ENCODE assay signal across 18 mouse cellular contexts in genomic region chr3:101095761-101096449, GRCm38 (mm10). TPM values are rescaled to one million over a fixed set of nuclear protein-coding genes. Genes with fewer than 3 reads are reported as not detected.
DNase-seq lines count a peak whose midpoint lies in the region; ATAC-seq and TF ChIP-seq lines count a peak whose summit lies in the region.
"Had no signal": no experiment of that assay in that cellular context is flagged by ENCODE, and none has a peak within 500 bp of the region (broad histone marks: within the 10 kb centered on the region; RNA-seq: fewer than 3 reads in every experiment).

No protein-coding gene starts in this region.

- TF ChIP-seq POLR2A in lung, adult 2 months (IDR thresholded peaks at IDR 0.05; ENCODE audit: borderline replicate concordance, extremely low read depth, low read depth, low read length) = no peak
- no peak for TF ChIP-seq POLR2A in small intestine, adult 2 months (IDR thresholded peaks at IDR 0.05; ENCODE audit: low read depth, low read length)

- no peak overlapping the region for H3K27ac ChIP-seq in forebrain, embryonic 16.5 days (ENCODE audit: low read length)
- no peak overlapping the region for H3K27ac ChIP-seq in forebrain, embryonic 15.5 days (replicated peaks)
- no peak overlapping the region for H3K27ac ChIP-seq in lung, postnatal 0 days (ENCODE audit: low read length)
- peak overlapping the region; percentile 52; the same call in 1 of the 2 replicates for H3K27ac ChIP-seq in small intestine, adult 2 months (ENCODE audit: insufficient read depth, low read depth, low read length)
- H3K27ac ChIP-seq: kidney, embryonic 15.5 days; liver, embryonic 15.5 days; midbrain, embryonic 12.5 days; neural tube, embryonic 12.5 days had no signal

- no peak for DNase-seq in lung, postnatal 0 days (ENCODE audit: low spot score)
- DNase-seq in lung, adult 2 months = no peak
- DNase-seq in brain, adult 2 months (ENCODE audit: low read depth, low spot score) = peak; percentile 83
- DNase-seq in spleen, postnatal 14 days (ENCODE audit: low spot score in 2 of 2) = no peak
- DNase-seq: cerebellum, adult 11 months; gastrocnemius, postnatal 14 days; lung, postnatal 36 days; thymus, postnatal 14 days had no signal

- peak; percentile 17; the same call in 1 of the 2 replicates for TF ChIP-seq CTCF in lung, postnatal 0 days (IDR thresholded peaks at IDR 0.05)
- no peak for TF ChIP-seq CTCF in lung, adult 2 months (IDR thresholded peaks at IDR 0.05; ENCODE audit: insufficient read depth, low read length)
- TF ChIP-seq CTCF in small intestine, adult 2 months (IDR thresholded peaks at IDR 0.05; ENCODE audit: extremely low read depth, insufficient read length, insufficient replicate concordance, low read depth, low read length) = no peak

- no peak overlapping the region for H3K9ac ChIP-seq in forebrain, embryonic 16.5 days (replicated peaks; ENCODE audit: low read depth, low read length)
- H3K9ac ChIP-seq in forebrain, embryonic 15.5 days (replicated peaks) = no peak overlapping the region
- H3K9ac ChIP-seq in lung, postnatal 0 days (replicated peaks; ENCODE audit: low read depth) = no peak overlapping the region
- H3K9ac ChIP-seq: kidney, embryonic 15.5 days; liver, embryonic 15.5 days; midbrain, embryonic 12.5 days; neural tube, embryonic 12.5 days had no signal

- 54% methylated on average over 5 of the region's 5 CpGs for WGBS in forebrain, embryonic 16.5 days
- WGBS in forebrain, embryonic 15.5 days = 61% methylated on average over 5 of the region's 5 CpGs
- 82% methylated on average over 5 of the region's 5 CpGs for WGBS in lung, postnatal 0 days
- 81% methylated on average over 5 of the region's 5 CpGs for WGBS in lung, adult 2 months
- 56% methylated on average over 5 of the region's 5 CpGs for WGBS in small intestine, adult 2 months

- H3K36me3 ChIP-seq in forebrain, embryonic 16.5 days (ENCODE audit: control insufficient read depth, insufficient read depth) = no peaks in the 10 kb centered on the region
- H3K36me3 ChIP-seq in forebrain, embryonic 15.5 days = no peaks in the 10 kb centered on the region
- H3K36me3 ChIP-seq in lung, postnatal 0 days (ENCODE audit: insufficient read depth, low read length) = no peaks in the 10 kb centered on the region
- H3K36me3 ChIP-seq in small intestine, adult 2 months (ENCODE audit: control insufficient read depth, insufficient read depth, low read length) = 0 out of 2 replicates have a peak, but pooled peaks cover 1% of the 10 kb centered on the region
- H3K36me3 ChIP-seq: kidney, embryonic 15.5 days; liver, embryonic 15.5 days; midbrain, embryonic 12.5 days; neural tube, embryonic 12.5 days had no signal

- peaks cover 25% of the 10 kb centered on the region for H3K4me1 ChIP-seq in forebrain, embryonic 16.5 days (replicated peaks; ENCODE audit: control insufficient read depth, insufficient read depth, low read length)
- peaks cover 41% of the 10 kb centered on the region for H3K4me1 ChIP-seq in forebrain, embryonic 15.5 days
- H3K4me1 ChIP-seq in lung, postnatal 0 days (ENCODE audit: insufficient read depth, low read depth, low read length) = peaks cover 27% of the 10 kb centered on the region
- peaks cover 34% of the 10 kb centered on the region for H3K4me1 ChIP-seq in lung, adult 2 months (ENCODE audit: control insufficient read depth, insufficient read depth, low read length)
- peaks cover 6% of the 10 kb centered on the region; the same call in 1 of the 2 replicates for H3K4me1 ChIP-seq in small intestine, adult 2 months (ENCODE audit: control insufficient read depth, insufficient read depth, insufficient read length, low read length)
- H3K4me1 ChIP-seq: liver, embryonic 15.5 days had no signal

- H3K4me2 ChIP-seq in forebrain, embryonic 16.5 days (ENCODE audit: low read length) = no peak overlapping the region
- no peak overlapping the region for H3K4me2 ChIP-seq in forebrain, embryonic 15.5 days (replicated peaks)
- no peak overlapping the region for H3K4me2 ChIP-seq in lung, postnatal 0 days (replicated peaks; ENCODE audit: low read depth, low read length)
- H3K4me2 ChIP-seq: kidney, embryonic 15.5 days; liver, embryonic 15.5 days; midbrain, embryonic 12.5 days; neural tube, embryonic 12.5 days had no signal

- H3K9me3 ChIP-seq in forebrain, embryonic 16.5 days (ENCODE audit: control insufficient read depth, low read length) = no peaks in the 10 kb centered on the region
- no peaks in the 10 kb centered on the region for H3K9me3 ChIP-seq in forebrain, embryonic 15.5 days
- no peaks in the 10 kb centered on the region for H3K9me3 ChIP-seq in lung, postnatal 0 days (ENCODE audit: low read length)
- H3K9me3 ChIP-seq: kidney, embryonic 15.5 days; liver, embryonic 15.5 days; midbrain, embryonic 12.5 days; neural tube, embryonic 12.5 days had no signal

- no peak overlapping the region for H3K4me3 ChIP-seq in forebrain, embryonic 16.5 days (replicated peaks; ENCODE audit: low read length)
- H3K4me3 ChIP-seq in forebrain, embryonic 15.5 days = no peak overlapping the region
- H3K4me3 ChIP-seq in lung, postnatal 0 days (ENCODE audit: low read depth, low read length) = no peak overlapping the region
- H3K4me3 ChIP-seq in lung, adult 2 months (replicated peaks; ENCODE audit: extremely low read depth, low read depth, low read length) = no peak overlapping the region
- no peak overlapping the region for H3K4me3 ChIP-seq in small intestine, adult 2 months (ENCODE audit: low read depth, low read length)
- H3K4me3 ChIP-seq: kidney, embryonic 15.5 days; liver, embryonic 15.5 days; midbrain, embryonic 12.5 days; neural tube, embryonic 12.5 days had no signal

- no peaks in the 10 kb centered on the region for H3K27me3 ChIP-seq in forebrain, embryonic 16.5 days (replicated peaks; ENCODE audit: control insufficient read depth, insufficient read depth, low read length)
- H3K27me3 ChIP-seq in forebrain, embryonic 15.5 days = no peaks in the 10 kb centered on the region
- no peaks in the 10 kb centered on the region for H3K27me3 ChIP-seq in lung, postnatal 0 days (replicated peaks; ENCODE audit: insufficient read depth, low read length)
- H3K27me3 ChIP-seq in small intestine, adult 2 months (ENCODE audit: control insufficient read depth, insufficient read depth, low read length) = no peaks in the 10 kb centered on the region
- H3K27me3 ChIP-seq: kidney, embryonic 15.5 days; liver, embryonic 15.5 days; neural tube, embryonic 12.5 days had no signal

- peak; percentile 29 for ATAC-seq in forebrain, embryonic 16.5 days
- ATAC-seq in forebrain, embryonic 15.5 days (replicated peaks) = no peak
- no peak for ATAC-seq in lung, postnatal 0 days
- no peak for ATAC-seq in erythroid progenitor cell, adult 5-6 weeks (replicated peaks; ENCODE audit: low FRiP score, poor library complexity, severe bottlenecking)
- ATAC-seq: activated CD4-positive, CD25-positive, alpha-beta regulatory T cell, adult 4 months; hindbrain, embryonic 16.5 days had no signal

- TF ChIP-seq EP300 in lung, postnatal 0 days (IDR thresholded peaks at IDR 0.05) = no peak

RNA-seq across cellular contexts. Expression of gene Ptgfrn, which starts 14.2 kb away (rescaled TPM):
- 3.2 and 3.4 TPM in 2 replicates for polyA plus RNA-seq in forebrain, embryonic 16.5 days (2015; fragmentation: Nextera tagmentation; extraction: Ambion mirVana)
- 3.4 and 3.8 TPM in 2 replicates for polyA plus RNA-seq in forebrain, embryonic 15.5 days (2015; fragmentation: Nextera tagmentation; extraction: Ambion mirVana)
- polyA plus RNA-seq in lung, postnatal 0 days (2015; fragmentation: Nextera tagmentation; extraction: Ambion mirVana) = 10.2 and 10.5 TPM in 2 replicates
- 63.0 and 81.5 TPM in 2 replicates for polyA plus RNA-seq in lung, adult 2 months (2012; rRNA removed)
- 15.9 and 26.2 TPM in 2 replicates for polyA plus RNA-seq in small intestine, adult 2 months (2012; rRNA removed)
- 0.84 TPM in 1 of 2 replicates, not detected in the other for total RNA-seq in erythroid progenitor cell, adult 5-6 weeks (2015; ENCODE audit: low replicate concordance)
- not detected in 2 replicates for total RNA-seq in erythroid progenitor cell, adult 5-6 weeks (2017; ENCODE audit: low replicate concordance)
